Comparison of ENCODE assay signal across 10 mouse cellular contexts in the genomic region with DNA sequence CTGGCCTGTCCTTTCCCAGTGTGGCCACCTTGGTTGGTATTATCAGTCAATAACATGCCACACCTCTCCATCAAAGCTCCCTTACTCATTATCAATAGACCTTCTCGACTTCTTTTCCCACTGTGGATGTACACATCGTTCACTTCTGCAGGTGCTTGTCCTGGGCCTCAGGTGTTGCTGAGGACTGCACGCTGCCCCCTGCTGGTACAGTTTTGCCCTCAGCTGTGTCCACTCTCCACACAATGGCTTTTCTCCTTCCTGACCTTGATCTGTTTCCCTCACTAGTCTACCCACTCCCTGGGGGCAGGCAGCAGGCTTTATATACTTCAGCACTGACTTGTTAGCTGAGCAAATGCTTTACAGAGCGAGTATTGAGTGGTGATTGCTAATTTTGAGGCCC. TPM values are rescaled to one million over a fixed set of nuclear protein-coding genes. Genes with fewer than 3 reads are reported as not detected.
DNase-seq lines count a peak whose midpoint lies in the region; ATAC-seq and TF ChIP-seq lines count a peak whose summit lies in the region.
"Had no signal": no experiment of that assay in that cellular context is flagged by ENCODE, and none has a peak within 500 bp of the region (broad histone marks: within the 10 kb centered on the region; RNA-seq: fewer than 3 reads in every experiment).

No protein-coding gene starts in this region.

- H3K79me2 ChIP-seq in liver, adult 2 months (ENCODE audit: control insufficient read depth, insufficient read depth, low read length): no peaks in the 10 kb centered on the region

- H3K9me3 ChIP-seq in liver, embryonic 11.5 days (ENCODE audit: control insufficient read depth, low read length): no peaks in the 10 kb centered on the region
- no peaks in the 10 kb centered on the region for H3K9me3 ChIP-seq in limb, embryonic 11.5 days (ENCODE audit: control insufficient read depth, low read length)

- peak; percentile 39 for DNase-seq in adrenal gland, adult 2 months
- no peak for DNase-seq in adrenal gland, adult 8-10 months
- DNase-seq in liver, adult 2 months (ENCODE audit: extremely low read depth, low read depth, low spot score): no peak
- no peak for DNase-seq in liver, embryonic 11.5 days (ENCODE audit: low spot score)
- DNase-seq in limb, embryonic 11.5 days (ENCODE audit: low spot score): peak; percentile 46
- peak; percentile 64 for DNase-seq in testis, postnatal 10 days (ENCODE audit: low spot score)
- no peak for DNase-seq in right cerebral cortex, postnatal 10 days (ENCODE audit: low spot score in 2 of 2)
- DNase-seq in yolk sac, embryonic 10.5 days (ENCODE audit: low spot score): no peak

- peak; percentile 86 for TF ChIP-seq CTCF in liver, adult 2 months (IDR thresholded peaks at IDR 0.05; ENCODE audit: low read depth, low read length)

- WGBS in liver, adult 2 months: 31% methylated on average over 4 of the region's 4 CpGs
- 37% methylated on average over 4 of the region's 4 CpGs for WGBS in liver, embryonic 11.5 days
- 35% methylated on average over 4 of the region's 4 CpGs for WGBS in limb, embryonic 11.5 days

- H3K4me2 ChIP-seq in liver, embryonic 11.5 days: no peak overlapping the region
- no peak overlapping the region for H3K4me2 ChIP-seq in limb, embryonic 11.5 days (ENCODE audit: low read depth, severe bottlenecking)

- no peak for TF ChIP-seq POLR2A in liver, adult 2 months (IDR thresholded peaks at IDR 0.05; ENCODE audit: extremely low read depth, insufficient read depth, low read length)

- no peak overlapping the region for H3K27ac ChIP-seq in liver, adult 2 months (replicated peaks; ENCODE audit: insufficient read depth, low read depth, low read length)
- H3K27ac ChIP-seq in liver, embryonic 11.5 days (ENCODE audit: low read depth, low read length): no peak overlapping the region
- H3K27ac ChIP-seq in limb, embryonic 11.5 days (replicated peaks; ENCODE audit: low read depth, low read length): no peak overlapping the region

- H3K36me3 ChIP-seq in liver, adult 2 months (ENCODE audit: control insufficient read depth, insufficient read depth, low read length): no peaks in the 10 kb centered on the region
- H3K36me3 ChIP-seq in liver, embryonic 11.5 days (ENCODE audit: control insufficient read depth, insufficient read depth, low read length): no peaks in the 10 kb centered on the region
- no peaks in the 10 kb centered on the region for H3K36me3 ChIP-seq in limb, embryonic 11.5 days (ENCODE audit: control insufficient read depth, insufficient read depth, low read length)

- H3K27me3 ChIP-seq in liver, adult 2 months (ENCODE audit: control insufficient read depth, insufficient read depth, low read length): no peaks in the 10 kb centered on the region
- H3K27me3 ChIP-seq in liver, embryonic 11.5 days (replicated peaks; ENCODE audit: control insufficient read depth, insufficient read depth, low read length): no peaks in the 10 kb centered on the region
- no peaks in the 10 kb centered on the region for H3K27me3 ChIP-seq in limb, embryonic 11.5 days (ENCODE audit: control insufficient read depth, insufficient read depth, low read length)

- no peak overlapping the region for H3K4me3 ChIP-seq in liver, adult 2 months (ENCODE audit: insufficient read depth, low read depth, low read length)
- no peak overlapping the region for H3K4me3 ChIP-seq in liver, embryonic 11.5 days (ENCODE audit: low read depth, low read length)
- no peak overlapping the region for H3K4me3 ChIP-seq in limb, embryonic 11.5 days (ENCODE audit: low read depth, low read length)

- ATAC-seq in liver, embryonic 11.5 days (replicated peaks; ENCODE audit: low FRiP score): no peak
- no peak for ATAC-seq in limb, embryonic 11.5 days (ENCODE audit: insufficient number of reproducible peaks, low FRiP score, low TSS enrichment, low read depth)

- no peak overlapping the region for H3K9ac ChIP-seq in liver, adult 2 months (ENCODE audit: low read depth, low read length)
- H3K9ac ChIP-seq in liver, embryonic 11.5 days (ENCODE audit: low read depth, low read length): no peak overlapping the region
- no peak overlapping the region for H3K9ac ChIP-seq in limb, embryonic 11.5 days (ENCODE audit: low read length)

- no peaks in the 10 kb centered on the region for H3K4me1 ChIP-seq in liver, adult 2 months (ENCODE audit: control insufficient read depth, insufficient read depth, low read length)
- no peaks in the 10 kb centered on the region for H3K4me1 ChIP-seq in liver, embryonic 11.5 days (replicated peaks; ENCODE audit: control insufficient read depth, insufficient read depth, low read length)
- H3K4me1 ChIP-seq in limb, embryonic 11.5 days (ENCODE audit: control insufficient read depth, insufficient read depth, low read length): no peaks in the 10 kb centered on the region

RNA-seq across cellular contexts. Expression of a gene that starts 1.8 kb away (rescaled TPM):
- total RNA-seq in adrenal gland, adult 2 months (2021): 100 to 1,000 TPM in 1 of 2 experiments, 10 to 100 TPM in 1; 85.9 to 137 TPM
- polyA plus RNA-seq in adrenal gland, adult 2 months (2012; rRNA removed): 134 and 150 TPM in 2 replicates
- 100 to 1,000 TPM in 3 of 4 experiments, 10 to 100 TPM in 1; 77.6 to 181 (median 140) TPM for total RNA-seq in adrenal gland, adult 8-10 months (2022)
- 32.8 and 58.4 TPM in 2 replicates for total RNA-seq in liver, adult 2 months (2014; rRNA removed)
- polyA plus RNA-seq in liver, adult 2 months (2012; rRNA removed): 42.8 and 78.0 TPM in 2 replicates
- polyA plus RNA-seq in liver, embryonic 11.5 days (2014; fragmentation: Nextera tagmentation; extraction: Ambion mirVana): not detected in 2 replicates
- not detected in 2 replicates for polyA plus RNA-seq in limb, embryonic 11.5 days (2014; fragmentation: Nextera tagmentation; extraction: Ambion mirVana)

RNA-seq across cellular contexts. Expression of a gene that starts 19.8 kb away (rescaled TPM):
- total RNA-seq in adrenal gland, adult 2 months (2021): 100 to 1,000 TPM in 1 of 2 experiments, 10 to 100 TPM in 1; 67.3 to 144 TPM
- 59.2 and 66.0 TPM in 2 replicates for polyA plus RNA-seq in adrenal gland, adult 2 months (2012; rRNA removed)
- total RNA-seq in adrenal gland, adult 8-10 months (2022): 100 to 1,000 TPM in 3 of 4 experiments, 10 to 100 TPM in 1; 83.6 to 191 (median 159) TPM
- 18.5 and 38.0 TPM in 2 replicates for total RNA-seq in liver, adult 2 months (2014; rRNA removed)
- 23.3 and 39.5 TPM in 2 replicates for polyA plus RNA-seq in liver, adult 2 months (2012; rRNA removed)
- 0.23 and 0.63 TPM in 2 replicates for polyA plus RNA-seq in liver, embryonic 11.5 days (2014; fragmentation: Nextera tagmentation; extraction: Ambion mirVana)
- 1.1 and 2.1 TPM in 2 replicates for polyA plus RNA-seq in limb, embryonic 11.5 days (2014; fragmentation: Nextera tagmentation; extraction: Ambion mirVana)

RNA-seq across cellular contexts. Expression of a gene that starts 28.4 kb away (rescaled TPM):
- 10 to 100 TPM; 78.4 to 97.1 TPM for total RNA-seq in adrenal gland, adult 2 months (2021)
- 364 and 513 TPM in 2 replicates for polyA plus RNA-seq in adrenal gland, adult 2 months (2012; rRNA removed)
- total RNA-seq in adrenal gland, adult 8-10 months (2022): 100 to 1,000 TPM in 3 of 4 experiments, 10 to 100 TPM in 1; 62.4 to 146 (median 115) TPM
- total RNA-seq in liver, adult 2 months (2014; rRNA removed): 25.2 and 59.5 TPM in 2 replicates
- 80.4 and 156 TPM in 2 replicates for polyA plus RNA-seq in liver, adult 2 months (2012; rRNA removed)
- polyA plus RNA-seq in liver, embryonic 11.5 days (2014; fragmentation: Nextera tagmentation; extraction: Ambion mirVana): 3.9 and 4.1 TPM in 2 replicates
- polyA plus RNA-seq in limb, embryonic 11.5 days (2014; fragmentation: Nextera tagmentation; extraction: Ambion mirVana): 3.7 and 4.5 TPM in 2 replicates

RNA-seq across cellular contexts. Expression of a gene that starts 39.6 kb away (rescaled TPM):
- total RNA-seq in adrenal gland, adult 2 months (2021): not detected
- 0.03 TPM in 1 of 2 replicates, not detected in the other for polyA plus RNA-seq in adrenal gland, adult 2 months (2012; rRNA removed)
- not detected for total RNA-seq in adrenal gland, adult 8-10 months (2022)
- total RNA-seq in liver, adult 2 months (2014; rRNA removed): 0.09 and 0.13 TPM in 2 replicates
- polyA plus RNA-seq in liver, adult 2 months (2012; rRNA removed): 0.16 TPM in 1 of 2 replicates, not detected in the other
- not detected in 2 replicates for polyA plus RNA-seq in liver, embryonic 11.5 days (2014; fragmentation: Nextera tagmentation; extraction: Ambion mirVana)
- 0.07 and 0.10 TPM in 2 replicates for polyA plus RNA-seq in limb, embryonic 11.5 days (2014; fragmentation: Nextera tagmentation; extraction: Ambion mirVana)
- total RNA-seq: gastrocnemius, adult 8-10 months; left cerebral cortex, adult 8-10 months had no signal

RNA-seq across cellular contexts. Expression of a gene that starts 47.1 kb away (rescaled TPM):
- 1 to 10 TPM in 1 of 2 experiments, under 1 TPM in 1; 0.49 to 1.3 TPM for total RNA-seq in adrenal gland, adult 2 months (2021)
- polyA plus RNA-seq in adrenal gland, adult 2 months (2012; rRNA removed): 0.91 TPM in 2 replicates
- total RNA-seq in adrenal gland, adult 8-10 months (2022): 1 to 10 TPM; 1.3 to 1.8 (median 1.5) TPM
- 1.5 and 1.6 TPM in 2 replicates for total RNA-seq in liver, adult 2 months (2014; rRNA removed)
- 0.96 and 2.9 TPM in 2 replicates for polyA plus RNA-seq in liver, adult 2 months (2012; rRNA removed)
- polyA plus RNA-seq in liver, embryonic 11.5 days (2014; fragmentation: Nextera tagmentation; extraction: Ambion mirVana): not detected in 2 replicates
- polyA plus RNA-seq in limb, embryonic 11.5 days (2014; fragmentation: Nextera tagmentation; extraction: Ambion mirVana): not detected in 2 replicates

Comparison
In these comparisons a context has a peak if more than half of its experiments do, and no peak if none do; other contexts are left out.
1. DNase-seq: peak in adrenal gland, adult 2 months (single experiment), limb, embryonic 11.5 days (single experiment) and testis, postnatal 10 days (single experiment); none in adrenal gland, adult 8-10 months (single experiment), liver, adult 2 months (single experiment), liver, embryonic 11.5 days (single experiment), right cerebral cortex, postnatal 10 days (0 of 2) and yolk sac, embryonic 10.5 days (single experiment).
2. RNA of a gene that starts 1.8 kb away (polyA plus RNA-seq): 134 to 150 TPM in adrenal gland, adult 2 months and 42.8 to 78.0 TPM in liver, adult 2 months; not detected in limb, embryonic 11.5 days and not detected in liver, embryonic 11.5 days; every median in the first group is over 10 times any median in the second.
3. RNA of a gene that starts 28.4 kb away (polyA plus RNA-seq): 364 to 513 TPM in adrenal gland, adult 2 months and 80.4 to 156 TPM in liver, adult 2 months; 3.7 to 4.5 TPM in limb, embryonic 11.5 days and 3.9 to 4.1 TPM in liver, embryonic 11.5 days; every median in the first group is over 10 times any median in the second.